Mouse (Mus musculus) lung, postnatal 0 days (tissue): ENCODE results near the gene Card10. TPM values are rescaled to one million over a fixed set of nuclear protein-coding genes. Genes with fewer than 3 reads are reported as not detected.

Experiments
- ATAC-seq: fragments of 200-750 bp; cut with Nextera tagmentation; 2 replicates; pipeline ENCODE4 v1.8.0; 2017; ENCODE audit warnings: moderate library complexity
- DNase-seq: peaks from one replicate; pipeline ENCODE4 v3.0.0-alpha.2; 2016; ENCODE audit warnings: low spot score
- H3K27ac ChIP-seq: fragments of 300-500 bp; sonication (generic); 2 replicates; pipeline ENCODE4 v1.5.1; 2014; ENCODE audit warnings: antibody characterized with exemption, mild to moderate bottlenecking, low read length, mixed read lengths
- H3K27me3 ChIP-seq: fragments of 300-500 bp; sonication (generic); replicated peaks from 2 replicates; pipeline ENCODE4 v1.6.1; 2014; ENCODE audit warnings: low read length, mixed read lengths; ENCODE audit not compliant: insufficient read depth
- H3K36me3 ChIP-seq: fragments of 300-500 bp; sonication (generic); 2 replicates; pipeline ENCODE4 v1.6.1; 2014; ENCODE audit warnings: low read length, mixed read lengths; ENCODE audit not compliant: insufficient read depth
- H3K4me1 ChIP-seq: fragments of 300-500 bp; sonication (generic); 2 replicates; pipeline ENCODE4 v1.6.1; 2014; ENCODE audit warnings: antibody characterized with exemption, low read depth, low read length, mixed read lengths; ENCODE audit not compliant: insufficient read depth
- H3K4me2 ChIP-seq: fragments of 300-500 bp; sonication (generic); replicated peaks from 2 replicates; pipeline ENCODE4 v1.6.1; 2014; ENCODE audit warnings: low read depth, mild to moderate bottlenecking, low read length, moderate library complexity, mixed read lengths
- H3K4me3 ChIP-seq: fragments of 300-500 bp; sonication (generic); 2 replicates; pipeline ENCODE4 v1.5.1; 2014; ENCODE audit warnings: low read depth, low read length
- H3K9ac ChIP-seq: fragments of 300-500 bp; sonication (generic); replicated peaks from 2 replicates; pipeline ENCODE4 v1.6.1; 2014; ENCODE audit warnings: low read depth, mild to moderate bottlenecking
- H3K9me3 ChIP-seq: fragments of 300-500 bp; sonication (generic); 2 replicates; pipeline ENCODE4 v1.6.1; 2016; ENCODE audit warnings: low read length, mixed read lengths
- CTCF ChIP-seq: IDR thresholded peaks from 2 replicates; pipeline ENCODE4 v1.5.1; 2016; ENCODE audit warnings: antibody characterized with exemption, mild to moderate bottlenecking
- EP300 ChIP-seq: IDR thresholded peaks from 2 replicates; pipeline ENCODE4 v1.6.1; 2016; ENCODE audit warnings: antibody characterized with exemption, mild to moderate bottlenecking, control low read depth
- WGBS: fragments of 180-500 bp; shearing (Covaris S2); extraction: QIAGEN DNeasy Blood & Tissue Kit; methylation state at CpG from one replicate; pipeline ENCODE4 v1.1.7; 2014; 5-methylcytosine and 5-hydroxymethylcytosine counted together
- polyA plus RNA-seq: library from polyadenylated mRNA; unstranded; fragments of >200 nt; fragmentation: Nextera tagmentation; extraction: Ambion mirVana; gene quantifications from 2 replicates; pipeline ENCODE4 v1.2.1, GENCODE M21; 2015

Gene Card10
- polyA plus RNA-seq, 1 experiment from 2014 or later: 7.5 TPM

DNA sequence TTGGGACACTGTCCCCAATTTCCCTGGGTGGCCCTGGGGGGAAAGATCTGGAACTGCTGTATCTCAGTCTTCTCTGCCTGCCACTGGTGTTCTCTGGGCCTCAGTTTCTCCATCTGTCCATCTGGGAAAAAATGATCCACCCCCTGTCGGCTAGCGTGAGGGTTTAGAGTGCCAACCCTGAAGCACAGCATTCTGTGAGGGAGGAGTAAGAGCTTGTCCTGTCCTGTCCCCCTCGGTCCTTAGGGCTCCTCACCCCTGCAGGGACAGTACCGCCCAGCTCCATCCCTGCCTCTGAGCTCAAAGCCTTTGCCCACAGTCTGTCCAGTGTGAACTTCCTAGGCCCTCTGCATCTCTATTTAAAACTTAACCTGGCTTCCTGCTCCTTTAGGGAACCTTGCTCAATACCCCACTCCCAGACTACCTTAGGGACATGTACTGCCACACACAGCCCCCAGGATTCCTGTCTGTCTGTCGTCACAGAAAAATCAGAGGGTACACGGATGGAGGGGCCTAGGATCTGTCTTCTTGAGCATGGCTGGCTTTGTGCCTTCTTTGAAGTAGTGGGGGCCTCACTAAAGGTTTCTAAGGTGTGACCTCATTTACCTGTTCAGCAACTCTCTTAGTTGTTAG lies 38.4 kb upstream of the Card10 start:
- no peak for DNase-seq
- no peaks in the 10 kb centered on the region for H3K27me3 ChIP-seq
- WGBS: 49% methylated on average over 6 of the region's 6 CpGs
- H3K9me3 ChIP-seq: no peaks in the 10 kb centered on the region
- H3K4me1 ChIP-seq: peaks cover 30% of the 10 kb centered on the region
- no peak overlapping the region for H3K4me3 ChIP-seq
- TF ChIP-seq CTCF (no peak), EP300 (no peak)
- peak overlapping the region; percentile 97 for H3K27ac ChIP-seq
- no peak for ATAC-seq
- H3K36me3 ChIP-seq: 0 out of 2 replicates have a peak, but pooled peaks cover 3% of the 10 kb centered on the region
- H3K4me2 ChIP-seq: no peak overlapping the region
- no peak overlapping the region for H3K9ac ChIP-seq

DNA sequence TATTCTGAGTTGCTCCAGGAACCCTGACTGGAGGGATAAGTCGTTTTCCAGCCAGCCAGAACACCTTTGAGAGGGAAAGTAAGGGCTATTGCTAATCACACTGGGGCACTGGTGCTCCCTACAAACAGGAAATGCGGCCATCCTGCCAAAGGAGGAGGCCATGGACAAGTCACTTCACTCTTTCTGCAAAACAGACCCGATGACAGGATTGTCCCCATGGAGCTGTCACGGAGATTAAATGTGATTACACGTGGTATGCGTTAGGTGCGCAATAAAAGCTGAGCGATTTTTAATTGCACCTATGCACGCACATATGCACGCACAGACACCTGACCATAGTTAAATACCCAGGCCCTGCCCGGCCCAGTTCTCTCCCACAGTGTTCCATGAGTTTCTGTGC lies 37.9 kb upstream of the Card10 start:
- WGBS: 58% methylated on average over 11 of the region's 11 CpGs
- ATAC-seq (no peak), DNase-seq (no peak)
- Histone ChIP-seq H3K27ac (peak overlapping the region; percentile 97), H3K27me3 (no peaks in the 10 kb centered on the region), H3K9me3 (no peaks in the 10 kb centered on the region), H3K4me1 (peaks cover 25% of the 10 kb centered on the region; the same call in 1 of the 2 replicates), H3K36me3 (no peaks in the 10 kb centered on the region), H3K9ac (no peak overlapping the region), H3K4me3 (no peak overlapping the region), H3K4me2 (no peak overlapping the region)
- TF ChIP-seq CTCF (no peak), EP300 (no peak)

DNA sequence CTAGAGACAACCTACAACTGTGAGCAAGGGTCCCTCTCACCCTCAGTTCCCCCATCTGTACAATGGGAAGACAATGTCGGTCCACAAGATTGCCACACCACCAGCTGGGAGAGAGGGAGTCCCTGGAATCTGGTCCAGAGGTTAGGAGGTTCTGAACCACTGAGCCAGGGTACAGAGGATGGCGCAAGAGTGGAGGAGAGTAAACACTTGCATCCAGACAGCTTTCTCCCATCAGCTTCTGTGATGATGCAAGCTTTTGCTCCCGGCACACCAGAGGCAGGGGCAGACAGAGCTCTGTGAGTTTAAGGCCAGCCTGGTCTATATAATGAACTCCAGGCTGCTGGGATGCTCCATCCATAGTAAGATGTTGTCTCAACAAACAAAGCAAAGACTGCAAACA lies 37.4 kb upstream of the Card10 start:
- Histone ChIP-seq H3K27ac (peak overlapping the region; percentile 97), H3K4me2 (no peak overlapping the region), H3K4me3 (no peak overlapping the region), H3K9ac (no peak overlapping the region), H3K27me3 (no peaks in the 10 kb centered on the region), H3K4me1 (peaks cover 24% of the 10 kb centered on the region; the same call in 1 of the 2 replicates), H3K36me3 (no peaks in the 10 kb centered on the region), H3K9me3 (no peaks in the 10 kb centered on the region)
- ATAC-seq (peak; percentile 11), DNase-seq (peak; percentile 94)
- 35% methylated on average over 3 of the region's 3 CpGs for WGBS
- TF ChIP-seq CTCF (no peak), EP300 (peak; percentile 87)

DNA sequence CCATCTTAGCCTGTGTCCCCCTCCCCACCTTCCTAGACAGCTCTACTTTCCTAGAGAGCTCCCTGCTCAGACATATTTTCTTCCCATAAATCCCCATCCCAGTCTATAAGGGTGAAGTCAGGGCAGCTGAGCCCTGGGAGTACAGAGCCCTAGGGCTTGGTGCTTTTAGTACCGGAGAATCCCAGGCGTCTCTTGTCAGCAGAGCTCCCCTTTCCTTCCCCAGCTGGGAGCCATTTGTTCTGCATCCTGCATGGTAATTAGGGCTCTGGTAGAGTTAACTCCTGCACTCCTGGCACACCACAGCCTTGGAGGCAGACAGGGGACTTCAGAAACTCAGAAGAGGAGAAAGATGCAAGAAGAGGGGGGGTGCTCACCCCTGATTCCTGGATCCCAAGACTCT lies 36.9 kb upstream of the Card10 start:
- Histone ChIP-seq H3K27me3 (no peaks in the 10 kb centered on the region), H3K9me3 (no peaks in the 10 kb centered on the region), H3K4me2 (no peak overlapping the region), H3K27ac (peak overlapping the region; percentile 48), H3K4me1 (peaks cover 25% of the 10 kb centered on the region; the same call in 1 of the 2 replicates), H3K4me3 (no peak overlapping the region), H3K36me3 (no peaks in the 10 kb centered on the region), H3K9ac (no peak overlapping the region)
- WGBS: 13% methylated on average over 2 of the region's 2 CpGs
- DNase-seq: peak; percentile 54
- no peak for ATAC-seq
- TF ChIP-seq CTCF (no peak), EP300 (no peak)

DNA sequence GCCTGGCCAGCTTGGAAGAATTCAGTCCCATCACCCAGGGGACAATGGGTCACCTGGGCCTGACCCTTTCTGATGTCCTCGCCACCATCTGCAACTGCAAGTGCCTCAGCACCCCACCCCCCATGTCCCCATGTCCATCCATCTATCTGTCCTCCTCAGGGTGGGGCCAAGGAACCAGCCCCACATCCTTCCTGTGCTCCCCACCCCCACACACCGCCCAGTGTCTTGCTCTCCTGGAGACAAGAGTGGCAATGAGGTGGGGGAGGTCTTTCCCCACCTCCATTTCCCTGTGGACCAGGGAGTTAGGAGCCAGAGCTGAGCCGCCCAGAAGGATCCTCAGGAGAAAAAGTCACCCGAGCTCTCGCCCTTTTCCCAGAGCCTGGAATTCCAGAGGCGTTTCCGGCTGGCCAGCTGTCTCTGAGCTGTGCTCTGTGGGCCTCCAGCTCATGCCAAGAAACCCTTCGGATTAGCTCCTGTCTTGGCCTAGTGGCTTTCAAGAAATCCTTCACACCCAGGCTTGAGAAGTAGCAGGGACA lies 33.3 kb upstream of the Card10 start:
- DNase-seq: peak; percentile 89
- no peak overlapping the region for H3K4me2 ChIP-seq

DNA sequence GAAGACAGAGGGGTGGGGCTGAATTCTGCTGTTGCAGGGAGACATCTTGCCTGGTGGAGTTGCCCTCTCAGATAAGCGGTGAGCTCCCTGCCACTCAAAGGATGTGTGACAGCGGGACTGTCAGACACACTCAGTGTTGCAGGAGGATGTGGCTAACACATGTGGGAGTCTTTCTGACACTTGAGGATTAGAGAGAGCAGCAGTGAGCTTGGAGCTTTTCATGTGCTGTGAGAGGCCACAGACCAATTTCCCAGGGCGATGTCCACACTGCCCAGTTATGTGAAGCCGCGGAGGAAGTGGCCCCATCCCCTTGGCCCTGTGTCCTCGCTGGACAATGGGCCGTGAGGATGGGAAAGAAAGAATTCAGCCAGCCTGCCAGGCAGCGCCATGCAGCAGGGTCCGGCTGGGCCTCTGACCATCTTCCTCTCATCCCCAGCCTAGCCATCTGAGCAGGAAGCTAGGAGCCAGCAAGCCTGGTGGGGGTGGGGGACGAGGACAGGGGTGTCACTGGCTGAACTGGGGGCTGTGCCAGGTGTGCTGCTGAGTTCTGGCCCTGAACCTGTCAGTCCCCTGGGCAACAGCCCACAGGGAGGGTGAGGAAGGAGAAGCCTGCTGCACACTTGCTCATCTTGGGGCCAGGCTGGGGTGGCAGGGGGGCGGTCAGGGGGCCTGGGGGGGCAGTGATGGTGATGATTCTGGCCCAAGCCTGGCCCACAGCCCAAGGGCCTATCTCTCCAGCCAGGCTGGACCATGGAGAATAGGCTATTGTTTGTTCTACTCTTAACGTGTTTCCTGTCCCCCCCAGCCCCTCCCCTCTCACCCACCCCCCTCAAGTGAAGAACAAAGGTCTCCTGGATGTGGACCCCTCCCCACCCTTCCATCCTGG lies 32.6 kb upstream of the Card10 start:
- Histone ChIP-seq H3K4me1 (peaks cover 29% of the 10 kb centered on the region), H3K9me3 (no peaks in the 10 kb centered on the region), H3K9ac (no peak overlapping the region), H3K27ac (peak overlapping the region; percentile 96), H3K4me2 (no peak overlapping the region), H3K27me3 (no peaks in the 10 kb centered on the region), H3K4me3 (no peak overlapping the region), H3K36me3 (no peaks in the 10 kb centered on the region)
- peak; percentile 36 for ATAC-seq
- no peak; the same call in 1 of the 2 replicates for TF ChIP-seq EP300
- TF ChIP-seq CTCF: no peak
- DNase-seq: peak; percentile 68
- WGBS: 17% methylated on average over 11 of the region's 12 CpGs

More for the DNA sequence above, 33.3 kb upstream of the Card10 start:
- Histone ChIP-seq H3K27me3 (no peaks in the 10 kb centered on the region), H3K4me1 (peaks cover 30% of the 10 kb centered on the region), H3K9ac (no peak overlapping the region), H3K9me3 (no peaks in the 10 kb centered on the region), H3K4me3 (no peak overlapping the region), H3K27ac (peak overlapping the region; percentile 96), H3K36me3 (no peaks in the 10 kb centered on the region)
- peak; percentile 42 for ATAC-seq
- TF ChIP-seq EP300 (peak; percentile 68; the same call in 1 of the 2 replicates), CTCF (no peak)
- 15% methylated on average over 8 of the region's 8 CpGs for WGBS
